In genomic region chr7:124270734-124271133, GRCm38 (mm10) we compare ENCODE assay signal across 11 mouse cellular contexts.
A peak's percentile ranks its signal among the peaks of the same experiment; 100 is the strongest.
DNase-seq lines count a peak whose midpoint lies in the region; ATAC-seq and TF ChIP-seq lines count a peak whose summit lies in the region.
"Had no signal": no experiment of that assay in that cellular context is flagged by ENCODE, and none has a peak within 500 bp of the region (broad histone marks: within the 10 kb centered on the region; RNA-seq: fewer than 3 reads in every experiment).

No protein-coding gene starts in this region.

- no peaks in the 10 kb centered on the region for H3K36me3 ChIP-seq in forebrain, embryonic 14.5 days (ENCODE audit: control insufficient read depth, insufficient read depth, low read length)
- no peaks in the 10 kb centered on the region for H3K36me3 ChIP-seq in forebrain, embryonic 12.5 days (replicated peaks)
- no peaks in the 10 kb centered on the region for H3K36me3 ChIP-seq in limb, embryonic 11.5 days (ENCODE audit: control insufficient read depth, insufficient read depth, low read length)
- H3K36me3 ChIP-seq in limb, embryonic 10.5 days: no peaks in the 10 kb centered on the region
- H3K36me3 ChIP-seq in intestine, postnatal 0 days (ENCODE audit: control insufficient read depth, insufficient read depth): no peaks in the 10 kb centered on the region
- no peaks in the 10 kb centered on the region for H3K36me3 ChIP-seq in stomach, embryonic 16.5 days (ENCODE audit: control insufficient read depth, insufficient read depth, low read length)
- no peaks in the 10 kb centered on the region for H3K36me3 ChIP-seq in neural tube, embryonic 15.5 days
- H3K36me3 ChIP-seq: midbrain, embryonic 10.5 days had no signal

- no peak overlapping the region for H3K4me3 ChIP-seq in forebrain, embryonic 14.5 days (ENCODE audit: low read depth, low read length)
- H3K4me3 ChIP-seq in forebrain, embryonic 12.5 days (replicated peaks): no peak overlapping the region
- no peak overlapping the region for H3K4me3 ChIP-seq in limb, embryonic 11.5 days (ENCODE audit: low read depth, low read length)
- H3K4me3 ChIP-seq in limb, embryonic 10.5 days: no peak overlapping the region
- no peak overlapping the region for H3K4me3 ChIP-seq in intestine, postnatal 0 days (ENCODE audit: low read depth, low read length)
- H3K4me3 ChIP-seq in stomach, embryonic 16.5 days (replicated peaks; ENCODE audit: low read length): no peak overlapping the region
- H3K4me3 ChIP-seq in neural tube, embryonic 15.5 days (replicated peaks): no peak overlapping the region
- H3K4me3 ChIP-seq: midbrain, embryonic 10.5 days had no signal

- no peak overlapping the region for H3K27ac ChIP-seq in forebrain, embryonic 14.5 days (ENCODE audit: low read depth, low read length)
- H3K27ac ChIP-seq in forebrain, embryonic 12.5 days: no peak overlapping the region
- no peak overlapping the region for H3K27ac ChIP-seq in limb, embryonic 11.5 days (replicated peaks; ENCODE audit: low read depth, low read length)
- H3K27ac ChIP-seq in limb, embryonic 10.5 days: no peak overlapping the region
- no peak overlapping the region for H3K27ac ChIP-seq in intestine, postnatal 0 days (ENCODE audit: low read depth, low read length)
- H3K27ac ChIP-seq in stomach, embryonic 16.5 days (ENCODE audit: low read length): no peak overlapping the region
- H3K27ac ChIP-seq in neural tube, embryonic 15.5 days (replicated peaks): no peak overlapping the region
- H3K27ac ChIP-seq: midbrain, embryonic 10.5 days had no signal

- TF ChIP-seq CTCF in intestine, postnatal 0 days (IDR thresholded peaks at IDR 0.05; ENCODE audit: low read depth): peak; percentile 32

- H3K4me1 ChIP-seq in forebrain, embryonic 14.5 days (ENCODE audit: control insufficient read depth, insufficient read depth, low read length): no peaks in the 10 kb centered on the region
- no peaks in the 10 kb centered on the region for H3K4me1 ChIP-seq in forebrain, embryonic 12.5 days
- H3K4me1 ChIP-seq in limb, embryonic 11.5 days (ENCODE audit: control insufficient read depth, insufficient read depth, low read length): no peaks in the 10 kb centered on the region
- peaks cover 16% of the 10 kb centered on the region for H3K4me1 ChIP-seq in limb, embryonic 10.5 days
- no peaks in the 10 kb centered on the region for H3K4me1 ChIP-seq in intestine, postnatal 0 days (replicated peaks; ENCODE audit: control insufficient read depth, insufficient read depth, low read length)
- H3K4me1 ChIP-seq in stomach, embryonic 16.5 days (ENCODE audit: control insufficient read depth, insufficient read depth, low read length): no peaks in the 10 kb centered on the region
- no peaks in the 10 kb centered on the region for H3K4me1 ChIP-seq in neural tube, embryonic 15.5 days
- H3K4me1 ChIP-seq: midbrain, embryonic 10.5 days had no signal

- H3K9me3 ChIP-seq in forebrain, embryonic 14.5 days (replicated peaks; ENCODE audit: control insufficient read depth, low read length): no peaks in the 10 kb centered on the region
- no peaks in the 10 kb centered on the region for H3K9me3 ChIP-seq in forebrain, embryonic 12.5 days
- H3K9me3 ChIP-seq in limb, embryonic 11.5 days (ENCODE audit: control insufficient read depth, low read length): no peaks in the 10 kb centered on the region
- H3K9me3 ChIP-seq in limb, embryonic 10.5 days (replicated peaks): no peaks in the 10 kb centered on the region
- no peaks in the 10 kb centered on the region for H3K9me3 ChIP-seq in intestine, postnatal 0 days (ENCODE audit: control insufficient read depth)
- H3K9me3 ChIP-seq in stomach, embryonic 16.5 days (replicated peaks; ENCODE audit: control insufficient read depth, low read length): no peaks in the 10 kb centered on the region
- no peaks in the 10 kb centered on the region for H3K9me3 ChIP-seq in neural tube, embryonic 15.5 days (replicated peaks)
- H3K9me3 ChIP-seq: midbrain, embryonic 10.5 days had no signal

- ATAC-seq in forebrain, embryonic 14.5 days: no peak
- no peak for ATAC-seq in forebrain, embryonic 12.5 days (ENCODE audit: low FRiP score)
- no peak for ATAC-seq in limb, embryonic 11.5 days (ENCODE audit: insufficient number of reproducible peaks, low FRiP score, low TSS enrichment, low read depth)
- ATAC-seq in intestine, postnatal 0 days: no peak
- 0 out of 2 replicates have a peak, but pooled peaks have one; percentile 50 for ATAC-seq in stomach, embryonic 16.5 days (ENCODE audit: insufficient read depth, low FRiP score)
- ATAC-seq in neural tube, embryonic 15.5 days (ENCODE audit: low FRiP score): no peak
- ATAC-seq: inflammation-experienced regulatory T-cells, adult 6 months had no signal

- no peaks in the 10 kb centered on the region for H3K27me3 ChIP-seq in forebrain, embryonic 14.5 days (replicated peaks; ENCODE audit: control insufficient read depth, insufficient read depth, low read length)
- no peaks in the 10 kb centered on the region for H3K27me3 ChIP-seq in forebrain, embryonic 12.5 days
- H3K27me3 ChIP-seq in limb, embryonic 11.5 days (ENCODE audit: control insufficient read depth, insufficient read depth, low read length): no peaks in the 10 kb centered on the region
- H3K27me3 ChIP-seq in limb, embryonic 10.5 days (ENCODE audit: low read depth, poor library complexity, severe bottlenecking): no peaks in the 10 kb centered on the region
- no peaks in the 10 kb centered on the region for H3K27me3 ChIP-seq in intestine, postnatal 0 days (replicated peaks; ENCODE audit: control insufficient read depth, insufficient read depth, low read length)
- H3K27me3 ChIP-seq in stomach, embryonic 16.5 days (ENCODE audit: control insufficient read depth, insufficient read depth, low read length): no peaks in the 10 kb centered on the region
- H3K27me3 ChIP-seq in neural tube, embryonic 15.5 days (replicated peaks): no peaks in the 10 kb centered on the region

- DNase-seq in forebrain, embryonic 14.5 days (ENCODE audit: low spot score): peak; percentile 30
- DNase-seq in limb, embryonic 11.5 days (ENCODE audit: low spot score): peak; percentile 25
- DNase-seq in limb, embryonic 10.5 days (ENCODE audit: low spot score): no peak
- DNase-seq: cerebellum, adult 8-10 months; liver had no signal

- no peak overlapping the region for H3K4me2 ChIP-seq in forebrain, embryonic 14.5 days (ENCODE audit: low read length)
- H3K4me2 ChIP-seq in forebrain, embryonic 12.5 days: no peak overlapping the region
- no peak overlapping the region for H3K4me2 ChIP-seq in limb, embryonic 11.5 days (ENCODE audit: low read depth, severe bottlenecking)
- H3K4me2 ChIP-seq in intestine, postnatal 0 days (replicated peaks; ENCODE audit: low read depth): no peak overlapping the region
- H3K4me2 ChIP-seq in stomach, embryonic 16.5 days (ENCODE audit: low read depth, low read length): no peak overlapping the region
- H3K4me2 ChIP-seq in neural tube, embryonic 15.5 days: no peak overlapping the region

- H3K9ac ChIP-seq in forebrain, embryonic 14.5 days (ENCODE audit: low read length): no peak overlapping the region
- no peak overlapping the region for H3K9ac ChIP-seq in forebrain, embryonic 12.5 days
- no peak overlapping the region for H3K9ac ChIP-seq in limb, embryonic 11.5 days (ENCODE audit: low read length)
- H3K9ac ChIP-seq in intestine, postnatal 0 days (ENCODE audit: low read depth, low read length): no peak overlapping the region
- H3K9ac ChIP-seq in stomach, embryonic 16.5 days (ENCODE audit: low read length): no peak overlapping the region
- H3K9ac ChIP-seq in neural tube, embryonic 15.5 days (replicated peaks): no peak overlapping the region
